Mouse (Mus musculus): Measurements from ENCODE around the gene Best1. TPM values are rescaled to one million over a fixed set of nuclear protein-coding genes. Genes with fewer than 3 reads are reported as not detected.
A peak's percentile ranks its signal among the peaks of the same experiment; 100 is the strongest.

Best1 gene
- polyA plus RNA-seq (2015; fragmentation: Nextera tagmentation; extraction: Ambion mirVana) = 0.80 TPM in 2 replicates

GRCm38 (mm10) chr19:10001206-10001969 is at the start of gene Best1, which contains the start of gene Rab3il1:
TSS of gene Best1 (minus strand) at chr19:10001633.
TSS of gene Rab3il1 (plus strand) at chr19:10001669.
- H3K4me1 ChIP-seq = no peaks in the 10 kb centered on the region
- no peaks in the 10 kb centered on the region for H3K27me3 ChIP-seq (replicated peaks)
- no peak within 1 kb of the TSS for H3K9ac ChIP-seq
- 76% methylated on average over 7 of the region's 7 CpGs for WGBS
- H3K4me2 ChIP-seq = no peak within 1 kb of the TSS
- H3K27ac ChIP-seq = no peak within 1 kb of the TSS
- H3K9me3 ChIP-seq = no peaks in the 10 kb centered on the region
- no peaks in the 10 kb centered on the region for H3K36me3 ChIP-seq
- no peak for ATAC-seq (ENCODE audit: insufficient read depth, low FRiP score, low read depth)
- H3K4me3 ChIP-seq (replicated peaks) = no peak within 1 kb of the TSS

GRCm38 (mm10) chr19:10050438-10050837 is 49.0 kb upstream of the Best1 start:
- no peak overlapping the region for H3K9ac ChIP-seq
- peaks cover 11% of the 10 kb centered on the region; the same call in 1 of the 2 replicates for H3K36me3 ChIP-seq
- no peak for ATAC-seq (ENCODE audit: insufficient read depth, low FRiP score, low read depth)
- no peaks in the 10 kb centered on the region for H3K9me3 ChIP-seq
- WGBS = 53% methylated on average over 2 of the region's 2 CpGs
- peak overlapping the region; percentile 48; the same call in 1 of the 2 replicates for H3K27ac ChIP-seq
- H3K4me3 ChIP-seq (replicated peaks) = no peak overlapping the region
- H3K4me1 ChIP-seq = peaks cover 13% of the 10 kb centered on the region; the same call in 1 of the 2 replicates
- H3K4me2 ChIP-seq = no peak overlapping the region
- H3K27me3 ChIP-seq (replicated peaks) = no peaks in the 10 kb centered on the region

GRCm38 (mm10) chr19:10049533-10049932 is 48.1 kb upstream of the Best1 start:
- Histone ChIP-seq H3K9me3 (no peaks in the 10 kb centered on the region), H3K27ac (no peak overlapping the region), H3K4me1 (peaks cover 13% of the 10 kb centered on the region; the same call in 1 of the 2 replicates), H3K9ac (no peak overlapping the region), H3K27me3 (replicated peaks) (no peaks in the 10 kb centered on the region), H3K4me3 (replicated peaks) (no peak overlapping the region), H3K4me2 (no peak overlapping the region), H3K36me3 (peaks cover 11% of the 10 kb centered on the region; the same call in 1 of the 2 replicates)
- ATAC-seq (ENCODE audit: insufficient read depth, low FRiP score, low read depth) = no peak

- Histone ChIP-seq H3K9me3 (no peaks in the 10 kb centered on the region), H3K4me2 (no peak overlapping the region), H3K27me3 (replicated peaks) (no peaks in the 10 kb centered on the region), H3K9ac (no peak overlapping the region), H3K4me1 (peaks cover 17% of the 10 kb centered on the region), H3K36me3 (no peaks in the 10 kb centered on the region), H3K4me3 (replicated peaks) (no peak overlapping the region), H3K27ac (no peak overlapping the region)
- 28% methylated on average over 3 of the region's 3 CpGs for WGBS
- ATAC-seq (ENCODE audit: insufficient read depth, low FRiP score, low read depth) = no peak
Observed at GRCm38 (mm10) chr19:10046983-10047382, 45.5 kb upstream of the Best1 start.

GRCm38 (mm10) chr19:10046346-10046745 is 44.9 kb upstream of the Best1 start:
- Histone ChIP-seq H3K4me3 (replicated peaks) (no peak overlapping the region), H3K27me3 (replicated peaks) (no peaks in the 10 kb centered on the region), H3K9me3 (no peaks in the 10 kb centered on the region), H3K9ac (no peak overlapping the region), H3K27ac (no peak overlapping the region), H3K4me1 (peaks cover 20% of the 10 kb centered on the region), H3K36me3 (no peaks in the 10 kb centered on the region), H3K4me2 (no peak overlapping the region)
- WGBS = 62% methylated on average over 4 of the region's 4 CpGs
- no peak for ATAC-seq (ENCODE audit: insufficient read depth, low FRiP score, low read depth)

GRCm38 (mm10) chr19:10045707-10046106 is 44.3 kb upstream of the Best1 start:
- no peak for ATAC-seq (ENCODE audit: insufficient read depth, low FRiP score, low read depth)
- Histone ChIP-seq H3K9me3 (no peaks in the 10 kb centered on the region), H3K4me1 (peaks cover 24% of the 10 kb centered on the region), H3K36me3 (no peaks in the 10 kb centered on the region), H3K27me3 (replicated peaks) (no peaks in the 10 kb centered on the region), H3K9ac (no peak overlapping the region), H3K4me2 (no peak overlapping the region), H3K27ac (no peak overlapping the region), H3K4me3 (replicated peaks) (no peak overlapping the region)
- WGBS = 74% methylated on average over 2 of the region's 2 CpGs

GRCm38 (mm10) chr19:10043643-10044042 is 42.2 kb upstream of the Best1 start:
- Histone ChIP-seq H3K36me3 (no peaks in the 10 kb centered on the region), H3K4me2 (no peak overlapping the region), H3K9ac (no peak overlapping the region), H3K27ac (no peak overlapping the region), H3K9me3 (no peaks in the 10 kb centered on the region), H3K4me3 (replicated peaks) (no peak overlapping the region), H3K4me1 (peaks cover 30% of the 10 kb centered on the region), H3K27me3 (replicated peaks) (no peaks in the 10 kb centered on the region)
- ATAC-seq (ENCODE audit: insufficient read depth, low FRiP score, low read depth) = no peak

- 89% methylated on average over 4 of the region's 4 CpGs for WGBS
- H3K4me1 ChIP-seq = peaks cover 33% of the 10 kb centered on the region
- H3K27me3 ChIP-seq (replicated peaks) = no peaks in the 10 kb centered on the region
- no peaks in the 10 kb centered on the region for H3K36me3 ChIP-seq
- ATAC-seq (ENCODE audit: insufficient read depth, low FRiP score, low read depth) = no peak
- no peaks in the 10 kb centered on the region for H3K9me3 ChIP-seq
- no peak overlapping the region for H3K27ac ChIP-seq
- H3K9ac ChIP-seq = no peak overlapping the region
- peak overlapping the region; percentile 98 for H3K4me2 ChIP-seq
- peak overlapping the region; percentile 74; the same call in 1 of the 2 replicates for H3K4me3 ChIP-seq (replicated peaks)
Observed at GRCm38 (mm10) chr19:10042816-10043215, 41.4 kb upstream of the Best1 start.

- peak overlapping the region; percentile 53; the same call in 1 of the 2 replicates for H3K9ac ChIP-seq
- H3K36me3 ChIP-seq = no peaks in the 10 kb centered on the region
- H3K4me3 ChIP-seq (replicated peaks) = peak overlapping the region; percentile 74
- no peaks in the 10 kb centered on the region for H3K9me3 ChIP-seq
- no peaks in the 10 kb centered on the region for H3K27me3 ChIP-seq (replicated peaks)
- no peak for ATAC-seq (ENCODE audit: insufficient read depth, low FRiP score, low read depth)
- peaks cover 31% of the 10 kb centered on the region for H3K4me1 ChIP-seq
- peak overlapping the region; percentile 75; the same call in 1 of the 2 replicates for H3K27ac ChIP-seq
- 42% methylated on average over 6 of the region's 6 CpGs for WGBS
- H3K4me2 ChIP-seq = peak overlapping the region; percentile 98
Observed at GRCm38 (mm10) chr19:10042232-10042631, 40.8 kb upstream of the Best1 start.

GRCm38 (mm10) chr19:10041388-10042148 is 40.1 kb upstream of the Best1 start, which contains the start of gene Fads3:
TSS of gene Fads3 (plus strand) at chr19:10041569.
- ATAC-seq (ENCODE audit: insufficient read depth, low FRiP score, low read depth) = peak; percentile 88
- no peaks in the 10 kb centered on the region for H3K27me3 ChIP-seq (replicated peaks)
- H3K36me3 ChIP-seq = no peaks in the 10 kb centered on the region
- H3K27ac ChIP-seq = peak within 1 kb of the TSS; percentile 75
- H3K4me1 ChIP-seq = peaks cover 28% of the 10 kb centered on the region
- H3K4me3 ChIP-seq (replicated peaks) = peak within 1 kb of the TSS; percentile 74
- H3K9me3 ChIP-seq = no peaks in the 10 kb centered on the region
- peak within 1 kb of the TSS; percentile 53 for H3K9ac ChIP-seq
- under 1% methylated on average over 67 of the region's 69 CpGs for WGBS
- peak within 1 kb of the TSS; percentile 98 for H3K4me2 ChIP-seq

GRCm38 (mm10) chr19:10040866-10041387 is 39.5 kb upstream of the Best1 start:
- H3K9me3 ChIP-seq = no peaks in the 10 kb centered on the region
- peaks cover 28% of the 10 kb centered on the region for H3K4me1 ChIP-seq
- 8% methylated on average over 20 of the region's 20 CpGs for WGBS
- 0 out of 2 replicates have a peak overlapping the region, but pooled peaks have one; percentile 53 for H3K9ac ChIP-seq
- H3K27me3 ChIP-seq (replicated peaks) = no peaks in the 10 kb centered on the region
- peak overlapping the region; percentile 74 for H3K4me3 ChIP-seq (replicated peaks)
- peak overlapping the region; percentile 98 for H3K4me2 ChIP-seq
- peak overlapping the region; percentile 55 for H3K27ac ChIP-seq
- no peak for ATAC-seq (ENCODE audit: insufficient read depth, low FRiP score, low read depth)
- H3K36me3 ChIP-seq = no peaks in the 10 kb centered on the region
